Mouse (Mus musculus) layer of hippocampus, postnatal 10 days (tissue): Measurements from ENCODE around the gene Meis1. TPM values are rescaled to one million over a fixed set of nuclear protein-coding genes. Genes with fewer than 3 reads are reported as not detected.

Source experiments
- DNase-seq, 2 experiments: peaks; one replicate each; pipeline ENCODE4 v3.0.0; 2021; ENCODE audit warnings: low spot score in 2 of 2
- total RNA-seq, 2 experiments: library from RNA; stranded (reverse); gene quantifications; 2 replicates each; pipeline ENCODE4 v1.2.3; 2021

Gene Meis1
- total RNA-seq, 2 experiments from 2014 or later = 1.8 to 2.2 TPM

DNA sequence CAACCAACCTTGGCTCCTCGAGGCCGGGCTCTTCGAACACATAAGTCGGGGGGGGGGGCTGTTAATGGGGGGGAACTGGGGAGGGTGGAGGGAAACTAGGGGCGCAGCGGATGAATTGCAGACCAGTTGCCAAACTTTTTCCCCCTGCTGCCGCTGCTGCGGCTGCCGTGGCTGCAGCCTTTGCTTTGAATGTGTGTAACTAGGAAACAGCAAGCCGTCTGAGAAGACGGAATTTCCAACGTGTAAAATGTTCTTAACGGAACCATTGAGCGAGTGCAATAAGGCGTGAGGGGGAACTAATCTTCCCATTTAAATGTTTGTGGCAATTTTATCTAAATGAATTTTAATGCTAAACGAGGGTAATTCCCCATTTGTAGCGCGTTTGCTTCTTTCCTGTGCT lies 140.8 kb downstream of the Meis1 start:
- peak; percentile 10 to 24 for DNase-seq

DNA sequence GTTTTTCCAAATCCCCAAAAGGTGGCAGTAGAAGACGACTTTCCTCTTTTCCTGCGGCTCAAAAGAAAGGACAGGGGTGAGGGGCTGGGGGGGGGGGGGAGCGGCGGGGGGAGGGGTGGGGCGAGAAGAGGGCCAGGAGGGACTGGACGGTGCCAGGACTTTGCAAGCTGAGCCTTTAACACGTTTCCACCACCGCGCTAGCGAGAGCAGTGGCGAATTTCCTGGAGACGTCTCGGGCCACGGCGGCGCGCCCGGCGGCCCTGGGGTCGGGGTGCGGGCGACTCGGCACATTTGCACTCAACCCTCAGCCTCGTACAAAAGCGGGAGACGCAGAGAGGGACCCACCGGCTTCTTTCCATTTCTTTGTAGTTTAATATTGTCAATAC lies 141.2 kb downstream of the Meis1 start:
- peak; percentile 53 to 58 for DNase-seq

GRCm38 (mm10) chr11:18876886-18877625 lies 141.7 kb downstream of the Meis1 start:
- DNase-seq = peak; percentile 16 to 37

DNA sequence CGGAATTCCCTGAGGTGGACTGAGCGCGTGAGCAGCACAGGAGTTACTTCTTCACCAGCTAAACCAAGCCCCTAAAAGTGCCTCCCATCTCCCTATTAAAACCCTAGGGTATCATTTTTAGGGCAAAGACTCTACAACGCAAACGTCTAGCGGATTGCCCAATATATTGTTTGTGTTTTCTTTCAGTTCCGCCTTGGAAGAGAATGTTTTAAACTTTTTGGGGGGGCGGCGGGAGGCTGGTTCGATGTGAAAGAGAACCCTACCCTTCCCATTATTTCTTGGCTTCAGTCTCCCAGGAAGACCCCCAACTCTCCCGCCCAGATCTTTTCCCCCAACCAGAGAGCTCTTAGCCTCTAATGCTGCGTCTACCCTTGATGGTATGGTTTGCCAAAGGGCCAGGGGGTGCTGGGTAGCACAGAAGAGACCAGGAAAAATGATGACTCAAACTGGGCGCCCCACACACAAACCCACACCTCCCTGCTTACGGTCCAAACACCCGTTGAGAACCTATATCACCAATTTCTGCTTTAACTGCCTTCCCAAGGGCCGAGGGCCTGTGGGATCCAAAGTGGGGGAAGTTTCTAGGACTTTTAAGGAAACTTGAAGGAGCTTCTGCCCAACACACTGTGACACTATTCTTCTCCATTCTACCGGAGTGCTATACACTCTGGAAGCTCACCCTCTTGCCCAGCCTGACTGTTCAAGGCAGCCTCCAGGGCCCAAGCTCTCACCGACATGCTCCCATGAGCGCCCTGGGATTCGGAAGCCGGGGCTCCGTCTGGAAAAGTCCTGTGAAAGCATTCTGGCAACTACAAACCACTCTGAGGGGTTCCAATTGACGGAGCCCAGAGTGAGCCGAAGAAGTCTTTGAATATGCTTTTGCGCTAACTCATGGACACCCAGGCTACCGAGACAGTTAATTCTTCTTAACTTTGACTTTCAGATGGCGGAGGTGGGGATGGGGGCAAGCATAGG lies 142.6 kb downstream of the Meis1 start:
- peak in 1 of 2 experiments; percentile 14 for DNase-seq

GRCm38 (mm10) chr11:18875001-18875902 lies 143.5 kb downstream of the Meis1 start:
- DNase-seq = no peak

- DNase-seq = peak; percentile 10 to 21
These were observed 144.3 kb downstream of the Meis1 start for GRCm38 (mm10) chr11:18874278-18875000.

GRCm38 (mm10) chr11:18873451-18874277 lies 145.1 kb downstream of the Meis1 start:
- DNase-seq = no peak

- DNase-seq = no peak
These were observed 146.0 kb downstream of the Meis1 start for GRCm38 (mm10) chr11:18872793-18873192.

- DNase-seq = no peak
These were observed 146.6 kb downstream of the Meis1 start for GRCm38 (mm10) chr11:18872118-18872751.

- no peak for DNase-seq
These were observed 147.4 kb downstream of the Meis1 start for GRCm38 (mm10) chr11:18871170-18872081.

- no peak for DNase-seq
These were observed 148.5 kb downstream of the Meis1 start for GRCm38 (mm10) chr11:18870121-18870931.

DNA sequence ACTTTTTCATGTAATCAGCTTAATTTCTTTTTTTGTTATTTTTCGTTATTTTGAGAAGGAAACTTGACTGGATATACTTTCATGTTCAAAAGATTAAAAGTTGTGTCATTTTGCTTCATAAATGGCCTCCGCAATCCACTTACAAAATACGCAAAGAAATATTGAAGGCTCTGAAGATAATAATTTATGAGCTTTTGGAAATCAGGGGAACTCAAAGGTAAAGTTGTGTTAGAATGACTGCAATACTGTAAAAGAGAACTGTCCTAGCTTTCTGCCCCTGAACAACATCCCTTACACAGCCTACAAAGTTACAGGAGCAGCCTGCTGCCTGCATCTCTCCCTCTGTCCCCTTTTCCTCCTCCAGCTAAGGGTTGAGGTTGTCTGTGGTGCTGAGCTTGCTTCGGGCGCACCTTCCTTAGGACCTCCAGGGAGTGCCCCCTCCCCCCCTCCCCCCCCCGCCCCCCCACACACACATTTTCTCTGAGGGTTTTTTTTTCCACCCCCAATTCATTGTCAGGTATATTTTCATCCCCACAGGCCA lies 149.3 kb downstream of the Meis1 start:
- DNase-seq = no peak

GRCm38 (mm10) chr11:18867665-18868064 lies 151.1 kb downstream of the Meis1 start:
- DNase-seq = no peak

GRCm38 (mm10) chr11:18866198-18866836 lies 152.5 kb downstream of the Meis1 start:
- no peak for DNase-seq

DNA sequence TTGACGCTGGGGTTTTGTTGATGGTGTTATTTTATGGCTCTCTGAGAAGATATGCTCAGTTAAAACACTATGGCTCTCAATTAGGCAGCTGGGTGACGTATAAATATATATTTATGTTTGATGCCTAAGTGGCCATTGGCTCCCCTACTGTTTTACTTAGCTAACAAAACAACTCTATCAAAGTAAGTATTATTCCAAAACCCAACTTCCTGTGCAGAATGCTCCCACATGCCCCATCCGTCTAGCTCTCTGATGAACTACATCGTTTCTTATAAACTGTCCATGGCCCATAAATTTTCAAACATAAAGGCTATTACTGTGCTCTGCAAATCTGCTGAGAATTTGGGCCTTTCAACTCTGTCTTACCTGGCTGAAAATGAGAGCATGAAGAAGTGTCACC lies 168.0 kb downstream of the Meis1 start:
- DNase-seq = no peak

DNA sequence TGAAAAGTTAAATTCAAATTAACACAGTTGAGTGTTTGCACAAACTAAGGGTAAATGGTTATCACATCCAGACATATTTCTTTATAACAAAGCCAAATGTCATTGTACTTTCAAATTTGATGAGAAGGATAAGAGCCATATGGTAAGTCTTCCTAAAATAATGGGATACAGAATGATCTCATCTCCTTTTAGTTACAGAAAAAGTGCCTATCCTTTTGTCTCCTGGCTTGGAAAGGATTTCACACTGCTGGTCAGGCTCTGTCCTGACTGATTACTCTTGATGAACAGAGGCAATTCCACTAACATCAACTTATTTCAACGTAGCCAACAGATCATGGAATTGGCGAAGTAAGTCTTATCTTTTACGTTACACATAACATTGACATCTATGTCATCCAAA lies 171.1 kb downstream of the Meis1 start:
- no peak for DNase-seq
